Mouse (Mus musculus) urinary bladder, postnatal 25 days (tissue): ENCODE results near the gene Lrsam1.
A peak's percentile ranks its signal among the peaks of the same experiment; 100 is the strongest.

Experiments
- DNase-seq: peaks from one replicate; pipeline ENCODE4 v3.0.0; 2022; ENCODE audit warnings: low spot score

The Lrsam1 gene

DNA sequence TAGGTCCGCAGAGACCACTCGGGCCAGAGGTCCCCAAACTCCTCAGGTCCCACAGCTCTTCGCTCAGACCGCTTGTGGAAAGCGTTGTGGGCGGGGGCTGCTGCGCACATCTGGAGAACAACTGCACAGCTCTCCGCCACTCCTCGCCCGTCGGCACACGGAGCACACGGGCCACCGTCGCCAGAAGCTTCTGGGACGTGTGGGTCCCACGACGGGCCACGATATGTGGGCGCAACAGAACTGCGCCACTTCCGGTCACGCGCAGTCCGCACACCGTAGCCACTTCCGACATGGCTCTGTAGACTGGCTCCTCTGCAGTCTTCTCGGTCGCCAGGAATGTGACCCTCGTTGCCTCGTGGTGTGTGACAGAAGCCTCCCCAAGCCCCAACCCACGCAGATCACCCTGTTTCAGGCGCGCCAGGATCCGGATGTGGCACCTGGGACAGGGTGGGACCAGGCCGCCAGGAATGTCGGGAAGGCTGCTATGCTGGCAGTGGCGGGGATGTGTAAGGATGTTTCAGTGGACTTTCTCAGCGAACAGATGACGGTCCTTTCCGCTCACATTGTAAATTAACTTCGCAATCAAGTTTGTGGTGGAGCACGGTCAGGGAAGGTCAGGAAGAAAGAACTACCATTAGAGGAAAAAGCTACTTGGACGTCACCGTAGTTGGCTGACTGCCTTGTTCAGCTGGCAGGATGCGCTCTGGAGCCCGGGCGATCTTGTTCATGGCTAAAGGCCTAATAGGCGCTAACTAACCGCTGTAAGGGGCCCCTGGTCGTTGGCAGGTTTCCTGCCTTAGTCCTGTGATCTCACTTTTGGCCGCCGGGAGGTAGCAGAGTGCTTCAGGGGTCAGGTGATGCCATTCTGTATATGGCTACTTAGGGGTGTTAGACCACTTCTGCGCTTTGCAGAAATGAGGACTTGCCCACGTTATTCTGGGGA is 5.5 kb upstream of the Lrsam1 start:
- peak; percentile 76 for DNase-seq

GRCm38 (mm10) chr2:32966184-32966688 is 4.8 kb upstream of the Lrsam1 start:
- DNase-seq = no peak

DNA sequence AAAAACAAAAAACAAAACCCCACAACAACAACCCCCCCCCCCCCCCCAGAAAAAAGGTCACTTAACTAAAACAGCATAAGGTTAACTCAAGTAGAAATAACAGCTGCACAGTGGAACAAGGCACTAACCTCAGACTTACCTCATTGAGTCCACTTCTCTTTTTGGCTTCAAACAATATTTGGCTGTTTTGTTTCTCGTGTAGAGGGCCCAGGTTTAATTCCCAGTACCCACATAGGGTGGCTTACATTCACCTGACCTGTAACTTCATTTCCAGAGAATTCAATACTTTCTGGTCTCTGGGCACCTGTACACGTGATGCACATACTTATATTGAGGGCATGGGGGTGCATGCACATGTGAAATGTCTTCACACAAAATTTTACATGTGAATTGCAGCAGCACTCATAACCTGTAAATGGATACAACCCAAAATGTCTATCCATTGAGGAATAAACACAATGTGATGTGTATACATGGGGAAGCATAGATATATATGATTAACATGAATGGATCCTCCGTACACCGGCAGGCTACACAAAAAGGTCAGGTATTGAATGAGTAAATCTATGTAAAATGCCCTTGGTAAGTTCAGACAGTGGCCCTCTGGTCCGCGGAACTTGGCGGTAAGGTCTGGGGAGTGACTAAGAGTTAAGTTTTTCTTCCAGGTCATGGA is 4.2 kb upstream of the Lrsam1 start:
- DNase-seq = no peak

DNA sequence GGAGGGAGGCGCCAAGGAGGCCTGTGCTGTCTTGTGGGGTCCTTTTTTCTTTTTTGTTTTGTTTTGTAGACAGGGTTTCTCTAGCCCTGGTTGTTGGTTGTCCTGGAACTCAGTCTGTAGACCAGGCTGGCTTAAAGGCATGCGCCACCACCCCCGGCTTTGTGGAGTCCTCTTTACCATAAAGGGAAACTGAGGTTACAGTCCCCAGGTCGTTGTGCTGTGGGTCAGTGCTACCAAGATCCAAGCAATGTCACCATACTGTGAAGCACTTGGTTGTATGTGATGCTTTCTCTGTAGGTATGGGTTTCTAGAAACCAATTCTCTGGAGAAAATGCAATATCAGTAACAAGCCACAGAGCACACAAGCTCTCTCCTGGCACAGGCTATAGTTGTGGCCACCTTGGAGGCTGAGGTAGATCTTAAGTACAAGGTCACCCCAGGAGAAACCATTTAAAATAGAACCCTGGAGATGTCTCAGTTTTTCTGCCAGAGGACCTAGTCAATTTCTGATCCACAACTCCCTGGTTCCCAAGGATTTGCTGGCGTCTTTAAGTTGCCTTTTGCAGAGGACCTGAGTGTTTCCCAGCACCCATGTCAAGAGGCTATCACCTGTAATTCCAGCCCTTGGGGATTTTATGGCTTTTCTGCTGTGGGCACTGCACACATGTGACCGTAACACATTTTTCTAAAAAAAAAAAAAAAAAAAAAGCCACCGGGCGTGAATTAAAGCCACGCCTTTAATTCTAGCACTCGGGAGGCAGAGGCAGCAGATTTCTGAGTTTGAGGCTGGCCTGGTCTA is 3.4 kb upstream of the Lrsam1 start:
- no peak for DNase-seq

DNA sequence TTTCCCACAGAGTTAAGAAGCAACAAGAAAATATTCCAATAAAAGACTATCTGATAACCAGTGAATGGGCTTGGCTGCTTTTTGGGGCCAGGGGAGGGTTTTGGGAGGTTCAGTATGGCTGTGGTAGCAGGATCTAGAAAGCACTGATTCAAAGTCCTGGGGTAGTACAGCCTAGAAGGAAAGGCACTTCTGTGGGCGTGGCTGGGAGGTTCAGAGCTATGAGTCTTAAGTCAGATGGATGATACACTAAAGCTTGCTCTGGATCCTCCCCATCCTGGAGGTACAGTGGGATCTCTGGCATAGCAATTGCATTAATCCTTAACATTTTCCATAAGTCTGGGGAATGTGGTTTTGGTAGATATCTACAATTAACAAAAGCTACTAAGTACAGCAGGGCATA is 2.6 kb upstream of the Lrsam1 start:
- no peak for DNase-seq

- no peak for DNase-seq
Observed at GRCm38 (mm10) chr2:32963544-32963943, 2.1 kb upstream of the Lrsam1 start.

DNA sequence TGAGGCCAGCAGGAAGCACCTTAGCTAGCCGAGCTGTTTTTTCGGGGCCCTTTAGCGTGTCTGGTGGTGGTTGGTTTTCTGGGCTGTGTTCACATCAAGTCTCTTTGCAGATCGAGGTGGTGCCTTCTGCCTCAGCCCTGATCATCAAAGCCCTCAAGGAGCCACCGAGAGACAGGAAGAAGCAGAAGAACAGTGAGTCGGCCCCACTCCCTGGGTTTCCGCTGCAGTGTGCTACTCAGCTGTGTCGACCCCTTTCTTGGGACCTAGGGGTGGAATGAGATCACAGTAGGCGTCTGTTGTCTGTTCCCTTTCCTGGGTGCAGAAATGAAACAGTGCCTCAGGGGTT is 1.4 kb upstream of the Lrsam1 start:
- no peak for DNase-seq

DNA sequence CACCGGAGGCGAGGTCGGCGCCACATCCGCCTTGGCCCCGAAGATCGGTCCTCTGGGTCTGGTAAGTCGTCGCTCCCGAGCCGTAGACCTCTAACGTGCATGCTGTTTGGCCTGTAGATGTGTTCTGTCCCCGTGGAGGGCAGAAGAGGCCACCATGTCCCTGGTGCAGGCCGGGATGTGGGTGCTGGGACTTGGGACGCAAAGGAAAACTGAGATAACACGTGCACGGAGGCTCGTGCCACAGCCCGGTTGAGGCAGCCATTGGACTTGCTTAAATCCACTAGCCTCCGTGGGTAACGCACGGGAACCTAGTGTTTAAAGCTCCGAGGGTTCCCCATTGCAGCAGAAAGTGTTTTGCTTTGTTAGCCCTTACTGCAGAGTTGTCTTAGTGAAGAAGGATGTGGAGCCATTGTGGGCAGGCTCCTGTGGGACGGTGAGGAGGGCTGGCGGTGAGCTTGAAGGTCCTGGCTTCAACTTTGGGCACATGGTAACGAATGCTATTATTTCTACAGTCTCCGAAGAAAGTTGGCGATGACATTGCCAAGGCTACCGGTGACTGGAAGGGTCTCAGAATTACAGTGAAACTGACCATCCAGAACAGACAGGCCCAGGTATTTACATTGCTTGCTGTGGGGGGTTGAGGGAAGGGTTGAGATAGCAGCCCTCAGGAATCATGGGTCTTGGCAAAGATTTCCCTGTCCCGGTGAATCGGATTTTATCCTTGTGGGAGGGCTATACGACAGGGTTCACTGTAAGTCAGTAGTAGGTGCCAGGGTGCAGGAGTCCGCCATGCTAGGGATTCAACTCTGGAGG is 854 bp upstream of the Lrsam1 start:
- DNase-seq = peak; percentile 29

DNA sequence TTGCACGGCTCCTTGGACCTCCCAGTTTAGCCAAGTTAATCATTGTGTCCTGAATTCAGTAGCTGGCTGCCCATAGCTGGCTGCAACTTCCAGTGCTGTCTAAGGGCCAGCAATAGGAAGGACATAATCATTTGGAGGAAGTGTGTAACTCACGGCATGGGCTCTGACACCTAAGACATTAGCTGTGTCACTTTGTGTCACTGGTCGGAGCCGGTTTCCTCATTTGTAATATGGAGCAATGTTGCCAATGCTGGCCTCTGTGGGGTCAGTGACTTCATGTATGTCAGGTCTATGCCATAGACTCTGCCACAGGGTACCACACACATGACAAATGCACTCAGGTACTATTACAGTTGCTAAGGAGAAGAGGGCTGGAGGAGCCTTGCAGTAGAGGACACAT is 1.1 kb downstream of the Lrsam1 start:
- DNase-seq = no peak

- DNase-seq = peak; percentile 36
Observed at GRCm38 (mm10) chr2:32957344-32957743, 4.1 kb downstream of the Lrsam1 start.

GRCm38 (mm10) chr2:32954581-32954980 is 6.8 kb downstream of the Lrsam1 start:
- no peak for DNase-seq

DNA sequence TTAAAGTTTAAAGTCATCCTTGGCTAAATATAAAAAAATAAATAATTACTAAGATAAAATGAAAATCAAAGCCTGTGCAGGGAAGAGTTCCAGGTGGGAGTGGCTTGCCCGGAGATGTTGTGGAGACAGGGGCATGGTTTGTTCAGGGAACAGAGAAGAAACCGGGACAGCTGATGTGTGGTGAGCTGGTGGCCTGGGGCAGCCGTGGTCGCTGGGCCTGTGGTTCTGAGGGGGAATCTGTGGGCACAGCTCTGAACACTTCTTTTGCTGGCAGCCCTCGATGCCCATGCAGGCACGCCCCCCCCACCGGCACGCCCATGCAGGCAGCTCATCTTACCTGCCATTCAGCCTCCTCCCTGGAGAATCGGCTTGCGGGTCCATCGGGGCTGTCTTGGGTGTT is 14.0 kb downstream of the Lrsam1 start:
- no peak for DNase-seq

DNA sequence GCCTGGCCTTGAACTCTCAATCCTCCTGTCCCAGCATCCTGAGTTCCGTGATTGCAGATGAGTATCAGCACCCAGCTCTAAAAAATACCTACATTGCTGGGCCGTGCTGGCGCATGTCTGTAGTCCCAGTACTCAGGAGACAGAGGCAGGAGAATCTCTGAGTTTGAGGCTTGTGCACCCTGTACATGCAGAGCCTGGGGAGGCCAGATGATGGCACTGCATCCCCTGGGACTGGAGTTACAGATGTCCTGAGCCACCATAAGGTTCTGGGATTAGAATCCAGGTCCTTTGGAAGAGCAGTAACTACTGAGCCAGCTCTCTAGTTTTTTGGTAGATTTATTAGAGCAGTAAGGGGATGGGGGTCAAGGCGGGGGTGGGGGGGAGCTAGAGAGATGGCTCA is 20.9 kb downstream of the Lrsam1 start:
- DNase-seq = no peak

- DNase-seq = no peak
Observed at GRCm38 (mm10) chr2:32939418-32939817, 22.0 kb downstream of the Lrsam1 start.

- no peak for DNase-seq
Observed at GRCm38 (mm10) chr2:32938741-32939140, 22.7 kb downstream of the Lrsam1 start.

DNA sequence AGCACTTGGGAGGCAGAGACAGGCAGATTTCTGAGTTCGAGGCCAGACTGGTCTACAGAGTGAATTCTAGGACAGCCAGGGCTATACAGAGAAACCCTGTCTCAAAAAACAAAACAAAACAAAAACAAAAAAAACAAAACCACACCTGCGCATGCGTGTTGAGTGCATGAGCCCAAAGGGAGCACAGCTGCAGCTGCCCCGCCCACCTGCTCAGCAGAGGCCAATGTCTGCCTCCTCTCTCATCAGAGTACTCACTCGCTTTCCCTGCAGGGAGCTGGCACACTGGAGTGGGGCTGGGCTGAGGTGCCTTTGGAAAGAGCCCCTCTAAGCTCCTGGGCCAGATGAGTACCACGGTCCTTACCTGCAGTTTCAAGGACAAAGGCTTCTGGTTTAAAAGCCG is 29.7 kb downstream of the Lrsam1 start:
- DNase-seq = no peak

DNA sequence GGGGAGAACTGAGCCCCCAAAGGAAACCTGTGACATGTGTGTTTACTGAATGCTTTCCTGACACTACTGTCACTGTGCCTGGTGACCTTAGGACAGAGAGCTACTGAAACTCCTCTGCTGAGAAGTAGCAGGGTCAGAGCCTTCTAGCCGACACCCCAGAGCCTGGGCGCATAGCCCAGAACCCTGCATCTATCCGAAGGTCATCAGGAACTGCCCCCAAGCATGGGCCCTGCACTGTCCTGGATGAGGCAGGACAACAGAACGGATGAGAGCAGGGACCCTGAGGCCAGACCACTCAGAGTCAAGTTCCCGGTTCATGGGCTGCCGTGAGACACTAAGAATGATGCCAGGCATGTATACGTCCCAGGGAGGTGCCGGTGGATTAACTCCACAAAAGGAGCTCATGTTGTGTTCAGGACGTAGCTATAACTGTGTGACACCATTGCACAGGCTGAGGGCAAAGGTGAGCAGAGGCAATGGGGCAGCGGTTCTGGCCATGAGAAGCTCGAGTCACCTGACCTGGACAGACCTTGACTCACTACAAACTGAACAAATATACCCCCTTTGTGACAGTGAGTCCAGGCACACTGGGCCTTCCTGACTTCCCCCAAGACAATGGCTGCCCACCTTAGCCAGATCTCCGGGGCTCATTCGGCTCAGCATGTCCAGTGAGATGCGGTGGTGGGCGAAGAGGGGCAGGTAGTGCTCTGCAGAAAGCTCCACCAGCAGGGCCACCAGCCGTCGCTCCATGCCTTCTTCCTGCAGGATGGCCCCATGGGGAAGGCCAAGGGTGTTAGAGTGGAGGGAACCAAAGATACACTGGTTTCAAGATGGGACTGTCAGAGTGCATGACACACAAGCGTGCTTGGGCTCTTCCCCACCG is 32.2 kb downstream of the Lrsam1 start:
- no peak for DNase-seq

DNA sequence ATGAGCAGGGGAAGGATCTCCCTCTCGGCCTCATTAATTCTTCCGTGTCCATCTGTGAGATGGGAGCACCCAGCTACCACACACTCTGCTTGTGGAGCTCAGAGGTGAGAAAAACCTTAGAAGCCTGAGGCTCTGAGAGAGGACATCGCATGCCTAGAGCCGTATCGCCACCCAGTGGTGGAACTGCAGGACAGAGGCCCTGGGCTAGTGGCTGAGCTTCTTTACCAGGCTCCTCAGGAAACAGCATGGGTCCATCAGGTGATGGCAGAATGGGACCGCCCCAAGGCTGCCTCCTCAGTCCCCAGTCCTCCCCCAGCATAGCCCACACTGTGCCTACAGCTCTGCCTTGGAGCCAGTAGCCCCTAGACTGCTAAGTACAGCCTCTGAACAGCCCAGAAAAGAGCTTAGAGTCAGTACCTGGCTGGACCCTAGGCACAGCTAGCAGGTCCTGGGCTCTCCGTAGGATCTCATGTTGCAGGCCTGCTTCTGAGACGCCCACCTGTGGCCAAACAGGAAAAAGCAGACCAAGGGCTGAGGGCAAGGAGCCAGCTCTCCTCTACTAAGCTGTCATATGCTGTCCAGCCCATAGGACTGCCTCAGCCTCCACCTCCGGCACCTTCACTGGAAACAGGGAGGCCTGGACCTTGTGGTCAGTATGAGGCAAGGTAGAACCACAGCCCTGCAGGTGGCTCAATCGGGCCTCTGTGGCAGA is 33.0 kb downstream of the Lrsam1 start:
- DNase-seq = peak; percentile 72

GRCm38 (mm10) chr2:32927624-32928234 is 33.7 kb downstream of the Lrsam1 start:
- DNase-seq = no peak
